Mouse (Mus musculus) ES-Bruce4 (cell line): Measurements from ENCODE around the gene Kif17.

Experiments used
- CTCF ChIP-seq: IDR thresholded peaks from one replicate; pipeline ENCODE4 v1.8.1; 2011; ENCODE audit warnings: low read depth, low read length
- EP300 ChIP-seq: IDR thresholded peaks from 2 replicates; pipeline ENCODE4 v1.6.1; 2011; ENCODE audit warnings: low read depth, low read length; ENCODE audit not compliant: insufficient read depth
- POLR2A ChIP-seq: IDR thresholded peaks from one replicate; pipeline ENCODE4 v1.8.1; 2011; ENCODE audit warnings: low read length; ENCODE audit not compliant: insufficient read depth

DNA sequence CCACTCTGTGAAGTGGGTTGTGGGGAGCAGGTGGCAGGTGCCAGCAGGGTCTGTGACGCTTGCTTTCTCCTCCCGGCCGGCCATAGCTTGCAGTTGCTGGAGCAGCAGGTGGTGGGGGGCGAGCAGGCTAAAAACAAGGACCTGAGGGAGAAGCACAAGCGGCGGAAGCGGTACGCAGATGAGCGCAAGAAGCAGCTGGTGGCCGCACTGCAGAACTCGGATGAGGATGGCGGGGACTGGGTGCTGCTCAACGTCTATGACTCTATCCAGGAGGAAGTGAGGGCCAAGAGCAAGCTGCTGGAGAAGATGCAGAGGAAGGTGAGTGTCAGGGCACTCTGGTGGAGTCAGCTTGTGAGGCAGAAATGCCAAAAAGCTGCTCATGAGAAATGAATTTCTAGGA is 41.8 kb downstream of the Kif17 start:
- no peak for TF ChIP-seq POLR2A
- TF ChIP-seq EP300 = no peak
- TF ChIP-seq CTCF = no peak
